Mouse (Mus musculus) heart, postnatal 0 days (tissue): ENCODE measurements around the gene Cenpu.

Experiments
- CTCF ChIP-seq: IDR thresholded peaks from 2 replicates; pipeline ENCODE4 v1.5.1; 2016; ENCODE audit warnings: antibody characterized with exemption, control low read depth, low read depth
- EP300 ChIP-seq: IDR thresholded peaks from 2 replicates; pipeline ENCODE4 v1.6.1; 2016; ENCODE audit warnings: antibody characterized with exemption, low read depth

- TF ChIP-seq CTCF = no peak
- TF ChIP-seq EP300 = no peak
Observed at GRCm38 (mm10) chr8:46585576-46585975, 33.7 kb downstream of the Cenpu start.
